Mouse (Mus musculus) MEL (cell line): ENCODE data around the gene Orm3.

Experiments
- BHLHE40 ChIP-seq: IDR thresholded peaks from 2 replicates; pipeline ENCODE4 v1.6.1; 2012; ENCODE audit warnings: low read depth, mild to moderate bottlenecking, inconsistent platforms, low read length, improper control_type of control experiment, borderline replicate concordance
- CHD2 ChIP-seq: IDR thresholded peaks from 2 replicates; pipeline ENCODE4 v1.6.1; 2011; ENCODE audit warnings: low read length, improper control_type of control experiment
- CTCF ChIP-seq, 3 experiments: IDR thresholded peaks in 2 of 3; conservative IDR thresholded peaks in 1 of 3; 2 replicates each; pipeline ENCODE4 v1.5.1; 2011 to 2012; ENCODE audit warnings: low read length in 3 of 3, low read depth in 2 of 3, mild to moderate bottlenecking in 2 of 3, improper control_type of control experiment in 1 of 3, inconsistent platforms in 1 of 3, mixed read lengths in 1 of 3, moderate library complexity in 1 of 3; ENCODE audit not compliant: control insufficient read depth in 1 of 3, insufficient read depth in 1 of 3, poor library complexity in 1 of 3, severe bottlenecking in 1 of 3
- EP300 ChIP-seq, 2 experiments: IDR thresholded peaks; 2 replicates each; pipeline ENCODE4 v1.6.1; 2011; ENCODE audit warnings: improper control_type of control experiment in 2 of 2, low read length in 2 of 2, low read depth in 1 of 2, mild to moderate bottlenecking in 1 of 2
- HCFC1 ChIP-seq: IDR thresholded peaks from 2 replicates; pipeline ENCODE4 v1.6.1; 2012; ENCODE audit warnings: low read depth, mild to moderate bottlenecking, inconsistent platforms, low read length, improper control_type of control experiment, moderate library complexity
- NELFE ChIP-seq: IDR thresholded peaks from 2 replicates; pipeline ENCODE4 v1.6.1; 2011; ENCODE audit warnings: low read depth, low read length, improper control_type of control experiment
- POLR2A ChIP-seq, 2 experiments: IDR thresholded peaks; 2 replicates each; pipeline ENCODE4 v1.6.1; 2011 to 2012; ENCODE audit warnings: low read length in 2 of 2, mild to moderate bottlenecking in 2 of 2, control low read depth in 1 of 2, improper control_type of control experiment in 1 of 2, low read depth in 1 of 2, moderate library complexity in 1 of 2; ENCODE audit not compliant: control insufficient read depth in 1 of 2, insufficient read depth in 1 of 2, poor library complexity in 1 of 2
- TAL1 ChIP-seq: IDR thresholded peaks from 2 replicates; pipeline ENCODE4 v1.6.1; 2012; ENCODE audit warnings: mild to moderate bottlenecking, inconsistent platforms, low read length, moderate library complexity, mixed read lengths
- USF1 ChIP-seq: IDR thresholded peaks from 2 replicates; pipeline ENCODE4 v1.6.1; 2014; ENCODE audit warnings: low read depth, mild to moderate bottlenecking, inconsistent platforms, low read length, improper control_type of control experiment, moderate library complexity

DNA sequence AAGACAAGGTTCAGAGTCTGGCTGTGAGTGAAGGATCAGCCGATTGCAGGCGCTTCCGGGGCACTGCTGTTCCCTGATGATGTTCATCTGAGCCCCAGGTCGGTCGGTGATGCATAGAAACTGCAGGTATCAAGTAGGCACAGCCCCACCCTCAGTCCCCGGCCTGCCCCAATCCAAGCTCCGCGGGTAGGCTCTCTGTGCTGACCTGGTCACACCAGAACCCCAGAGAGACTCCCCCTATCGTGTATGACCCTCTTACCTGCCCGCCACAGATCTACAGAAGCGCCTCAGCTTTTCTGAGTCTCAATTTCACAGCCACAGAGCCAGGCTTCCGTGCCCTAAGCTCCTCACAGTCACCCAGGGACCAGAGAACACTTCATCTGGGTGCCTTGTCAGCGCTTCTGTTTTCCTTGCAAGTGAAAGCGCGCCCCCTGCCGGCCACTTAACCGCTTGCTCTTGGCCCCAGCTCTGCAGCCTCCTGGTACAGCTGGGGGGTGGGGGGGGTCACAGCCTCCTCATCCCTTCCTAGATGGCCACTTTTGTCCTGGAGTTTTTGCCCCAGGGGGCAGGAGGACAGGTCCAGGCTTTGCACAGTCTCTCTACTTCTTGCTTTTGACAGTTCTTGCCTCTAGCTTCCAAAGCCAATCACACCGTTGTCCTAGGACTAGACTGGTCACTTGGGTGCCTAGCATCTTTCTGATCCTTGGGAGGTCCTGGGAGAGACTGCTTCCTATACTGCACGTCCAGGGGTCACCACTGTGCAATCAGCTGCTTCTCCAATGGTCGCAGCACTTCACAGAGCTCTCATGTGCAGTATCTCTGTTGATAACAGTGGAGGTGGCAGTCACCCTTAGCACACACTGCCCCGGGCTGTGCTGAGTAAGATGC lies 48.5 kb upstream of the Orm3 start:
- TF ChIP-seq CTCF (IDR thresholded peaks at IDR 0.05 in 2 of 3, conservative IDR thresholded peaks at IDR 0.05 in 1 of 3; ENCODE audit: control insufficient read depth in 1 of 3, insufficient read depth in 1 of 3, low read depth in 2 of 3, low read length in 3 of 3, poor library complexity in 1 of 3, severe bottlenecking in 1 of 3): no peak
- TF ChIP-seq BHLHE40: no peak
- no peak for TF ChIP-seq EP300 (IDR thresholded peaks at IDR 0.05; ENCODE audit: low read depth in 1 of 2, low read length in 2 of 2)
- TF ChIP-seq TAL1: no peak
- TF ChIP-seq CHD2: no peak
- no peak for TF ChIP-seq USF1
- TF ChIP-seq POLR2A (IDR thresholded peaks at IDR 0.05; ENCODE audit: control insufficient read depth in 1 of 2, insufficient read depth in 1 of 2, low read depth in 1 of 2, low read length in 2 of 2, poor library complexity in 1 of 2): no peak
- TF ChIP-seq HCFC1: no peak
- no peak for TF ChIP-seq NELFE
